Mouse (Mus musculus) left cerebral cortex, postnatal 14 days (tissue): ENCODE results near the gene Gm21244. TPM values are rescaled to one million over a fixed set of nuclear protein-coding genes. Genes with fewer than 3 reads are reported as not detected.
"Not testable (repeated sequence)": the region's sequence is repeated elsewhere in the genome, so short reads cannot be mapped to it uniquely, and the experiment has no call there.

Experiments used
- DNase-seq, 2 experiments: peaks; one replicate each; pipeline ENCODE4 v3.0.0; 2021 to 2022; ENCODE audit warnings: low spot score in 2 of 2, mixed read lengths in 1 of 2
- intact Hi-C: fragments of 180-260 bp; cut with DNase I; formaldehyde crosslinking; loops from one replicate; pipeline ENCODE4 v1.15.1; 2025
- long read RNA-seq, 2 experiments: library from polyadenylated mRNA; stranded (forward); transcript quantifications; one replicate each; pipeline ENCODE4 v2.0.0; 2021
- total RNA-seq, 2 experiments: library from RNA; stranded (reverse); gene quantifications; 2 replicates each; pipeline ENCODE4 v1.2.3; 2021

Gm21244 gene
- not detected for total RNA-seq
- long read RNA-seq, experiment 1, result 0 reads
- long read RNA-seq, experiment 2, result 0 reads

DNA sequence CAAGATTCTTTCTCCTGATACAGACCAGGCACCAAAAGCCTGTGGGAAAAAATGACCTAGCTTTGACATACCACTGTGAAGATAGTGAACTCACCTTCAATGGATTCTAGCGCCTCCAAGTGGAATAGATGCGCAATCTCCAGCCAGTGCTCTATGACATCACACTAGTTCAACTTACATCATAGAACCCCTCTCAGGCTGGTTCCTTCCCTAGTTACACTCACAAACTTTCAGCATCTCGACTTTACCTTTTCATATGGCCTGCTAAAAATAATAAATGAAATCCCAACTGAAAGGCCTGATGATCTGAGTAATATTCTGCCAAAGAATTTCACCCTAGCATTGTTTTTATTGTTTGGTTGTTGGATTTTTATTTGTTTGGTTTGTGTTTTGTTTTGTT, at the start of gene Gm21244:
TSS of gene Gm21244 (minus strand) at position 101 of the 400 bp plus-strand sequence.
- DNase-seq, intact Hi-C loops: not testable (repeated sequence)

Other genes starting within 250 kb of the Gm21244 start
- not detected for gene Gm28998, start 84.5 kb upstream of the Gm21244 start, total RNA-seq
- gene Gm21788, start 235.7 kb upstream of the Gm21244 start, total RNA-seq, result not detected